Comparison of ENCODE assay signal across 8 mouse cellular contexts in genomic region chr6:115227529-115227928, GRCm38 (mm10). TPM values are rescaled to one million over a fixed set of nuclear protein-coding genes. Genes with fewer than 3 reads are reported as not detected.
A peak's percentile ranks its signal among the peaks of the same experiment; 100 is the strongest.
DNase-seq lines count a peak whose midpoint lies in the region; ATAC-seq and TF ChIP-seq lines count a peak whose summit lies in the region.

No protein-coding gene starts in this region.

- DNase-seq in MEL-GATA-1-ER (ENCODE audit: extremely low read depth, low read depth) = peak; percentile 41
- peak; percentile 92 for DNase-seq in brain, embryonic 14.5 days (ENCODE audit: low read depth)
- peak; percentile 84 for DNase-seq in forebrain, embryonic 11.5 days (ENCODE audit: low spot score)
- DNase-seq in layer of hippocampus, postnatal 14 days (ENCODE audit: low spot score in 2 of 2) = peak; percentile 83 to 89
- peak; percentile 67 to 70 for DNase-seq in right cerebral cortex, postnatal 36 days (ENCODE audit: low spot score in 2 of 2)

- H3K9ac ChIP-seq in forebrain, embryonic 11.5 days (ENCODE audit: low read length) = no peak overlapping the region
- H3K9ac ChIP-seq in hindbrain, embryonic 13.5 days = no peak overlapping the region

- no peaks in the 10 kb centered on the region for H3K9me3 ChIP-seq in forebrain, embryonic 11.5 days (ENCODE audit: control insufficient read depth, low read length)
- no peaks in the 10 kb centered on the region for H3K9me3 ChIP-seq in hindbrain, embryonic 13.5 days

- peak; percentile 89 for TF ChIP-seq CTCF in brain, embryonic 14.5 days (IDR thresholded peaks at IDR 0.05; ENCODE audit: borderline replicate concordance, extremely low read depth, insufficient read depth, insufficient read length)

- no peaks in the 10 kb centered on the region for H3K36me3 ChIP-seq in forebrain, embryonic 11.5 days (ENCODE audit: control insufficient read depth, insufficient read depth, low read length)
- H3K36me3 ChIP-seq in hindbrain, embryonic 13.5 days = no peaks in the 10 kb centered on the region

- H3K4me1 ChIP-seq in forebrain, embryonic 11.5 days (replicated peaks; ENCODE audit: control insufficient read depth, insufficient read depth, low read length) = no peaks in the 10 kb centered on the region
- H3K4me1 ChIP-seq in hindbrain, embryonic 13.5 days (replicated peaks) = no peaks in the 10 kb centered on the region

- no peak overlapping the region for H3K4me3 ChIP-seq in forebrain, embryonic 11.5 days (ENCODE audit: low read depth, low read length)
- no peak overlapping the region for H3K4me3 ChIP-seq in hindbrain, embryonic 13.5 days

- TF ChIP-seq POLR2A in brain, embryonic 14.5 days (IDR thresholded peaks at IDR 0.05; ENCODE audit: borderline replicate concordance, extremely low read depth, insufficient read depth, insufficient read length, poor library complexity, severe bottlenecking) = no peak

- H3K27ac ChIP-seq in forebrain, embryonic 11.5 days (ENCODE audit: low read depth, low read length) = no peak overlapping the region
- no peak overlapping the region for H3K27ac ChIP-seq in hindbrain, embryonic 13.5 days

- WGBS in forebrain, embryonic 11.5 days = 21% methylated on average over 2 of the region's 2 CpGs
- 3% methylated on average over 2 of the region's 2 CpGs for whole genome bisulfite sequencing in hindbrain, embryonic 13.5 days

- ATAC-seq in forebrain, embryonic 11.5 days (replicated peaks; ENCODE audit: low FRiP score) = no peak
- 0 out of 2 replicates have a peak, but pooled peaks have one; percentile 52 for ATAC-seq in hindbrain, embryonic 13.5 days (ENCODE audit: low FRiP score)
- peak; percentile 82 for ATAC-seq in megakaryocyte, adult 5-6 weeks (ENCODE audit: poor library complexity, severe bottlenecking)
- no peak; the same call in 1 of the 2 replicates for ATAC-seq in erythroblast, adult 5-6 weeks (replicated peaks; ENCODE audit: low FRiP score, poor library complexity, severe bottlenecking)

- no peak overlapping the region for H3K4me2 ChIP-seq in forebrain, embryonic 11.5 days (ENCODE audit: low read depth, low read length, severe bottlenecking)
- H3K4me2 ChIP-seq in hindbrain, embryonic 13.5 days = no peak overlapping the region

- H3K27me3 ChIP-seq in forebrain, embryonic 11.5 days (ENCODE audit: control insufficient read depth, insufficient read depth, low read length) = no peaks in the 10 kb centered on the region
- no peaks in the 10 kb centered on the region for H3K27me3 ChIP-seq in hindbrain, embryonic 13.5 days

RNA-seq across cellular contexts. Expression of gene Gm17482, which starts 0.4 kb away (rescaled TPM):
- polyA plus RNA-seq in brain, embryonic 14.5 days (2012; rRNA removed) = not detected in 2 replicates
- polyA plus RNA-seq in forebrain, embryonic 11.5 days (2014; fragmentation: Nextera tagmentation; extraction: Ambion mirVana) = not detected in 2 replicates
- polyA plus RNA-seq in hindbrain, embryonic 13.5 days (2015; fragmentation: Nextera tagmentation; extraction: Ambion mirVana) = not detected in 2 replicates
- total RNA-seq in layer of hippocampus, postnatal 14 days (2021) = not detected
- total RNA-seq in megakaryocyte, adult 5-6 weeks (2015) = not detected in 2 replicates
- not detected in 2 replicates for total RNA-seq in megakaryocyte, adult 5-6 weeks (2017)
- not detected in 2 replicates for total RNA-seq in erythroblast, adult 5-6 weeks (2015; ENCODE audit: low replicate concordance)
- not detected in 2 replicates for total RNA-seq in erythroblast, adult 5-6 weeks (2017; ENCODE audit: low replicate concordance)

RNA-seq across cellular contexts. Expression of gene Timp4, which starts 24.5 kb away (rescaled TPM):
- polyA plus RNA-seq in brain, embryonic 14.5 days (2012; rRNA removed) = 1.9 and 5.7 TPM in 2 replicates
- polyA plus RNA-seq in forebrain, embryonic 11.5 days (2014; fragmentation: Nextera tagmentation; extraction: Ambion mirVana) = 0.05 and 0.23 TPM in 2 replicates
- polyA plus RNA-seq in hindbrain, embryonic 13.5 days (2015; fragmentation: Nextera tagmentation; extraction: Ambion mirVana) = 9.1 and 11.8 TPM in 2 replicates
- 10 to 100 TPM; 25.2 to 34.6 TPM for total RNA-seq in layer of hippocampus, postnatal 14 days (2021)
- total RNA-seq in megakaryocyte, adult 5-6 weeks (2015) = 0.02 TPM in 1 of 2 replicates, not detected in the other
- total RNA-seq in megakaryocyte, adult 5-6 weeks (2017) = not detected in 2 replicates
- 0.38 TPM in 1 of 2 replicates, not detected in the other for total RNA-seq in erythroblast, adult 5-6 weeks (2015; ENCODE audit: low replicate concordance)
- not detected in 2 replicates for total RNA-seq in erythroblast, adult 5-6 weeks (2017; ENCODE audit: low replicate concordance)

Comparison
In these comparisons a context has a peak if more than half of its experiments do, and no peak if none do; other contexts are left out.
1. DNase-seq: peak in every context shown above with its lines; median percentile 92 in brain, embryonic 14.5 days; 86 in layer of hippocampus, postnatal 14 days; 84 in forebrain, embryonic 11.5 days; 68 in right cerebral cortex, postnatal 36 days; 41 in MEL-GATA-1-ER.
2. ATAC-seq: peak in hindbrain, embryonic 13.5 days (single experiment) and megakaryocyte, adult 5-6 weeks (single experiment); none in forebrain, embryonic 11.5 days (single experiment) and erythroblast, adult 5-6 weeks (single experiment).
3. RNA of gene Timp4, which starts 24.5 kb away (total RNA-seq): 25.2 to 34.6 TPM in layer of hippocampus, postnatal 14 days; 0.38 TPM in erythroblast, adult 5-6 weeks and 0.02 TPM in megakaryocyte, adult 5-6 weeks; every median in the first group is over 10 times any median in the second.